Mouse (Mus musculus): ENCODE measurements at regions not wholly inside any gene's neighbourhood (a gene's known extent, or its start where the extent isn't known, plus 50 kb on each side); places are given as distances from the start of the nearest gene placed in this dataset.
"Not testable (repeated sequence)": the region's sequence is repeated elsewhere in the genome, so short reads cannot be mapped to it uniquely, and the experiment has no call there.

DNA sequence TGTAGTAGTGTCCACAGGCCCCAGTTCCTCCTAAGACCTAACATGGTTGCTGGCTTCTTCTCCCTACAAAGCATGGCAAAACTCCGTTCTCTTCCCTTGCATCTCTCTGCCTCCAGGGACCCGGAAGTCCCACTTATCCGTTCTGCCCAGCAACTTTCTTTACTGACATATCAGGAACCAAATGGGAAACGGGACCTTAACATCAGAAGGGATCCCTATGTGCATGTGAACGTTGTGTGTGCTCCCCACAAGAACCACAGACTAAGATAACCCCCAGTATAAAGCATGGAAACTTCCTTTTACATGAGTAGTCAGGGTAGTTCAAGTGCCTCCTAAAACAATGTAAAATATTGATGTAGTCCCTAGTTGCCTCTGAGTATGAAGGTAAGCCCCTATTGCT, 61.6 kb downstream of the Zxdb start:
- no peak for DNase-seq (ENCODE audit: low spot score)

DNA sequence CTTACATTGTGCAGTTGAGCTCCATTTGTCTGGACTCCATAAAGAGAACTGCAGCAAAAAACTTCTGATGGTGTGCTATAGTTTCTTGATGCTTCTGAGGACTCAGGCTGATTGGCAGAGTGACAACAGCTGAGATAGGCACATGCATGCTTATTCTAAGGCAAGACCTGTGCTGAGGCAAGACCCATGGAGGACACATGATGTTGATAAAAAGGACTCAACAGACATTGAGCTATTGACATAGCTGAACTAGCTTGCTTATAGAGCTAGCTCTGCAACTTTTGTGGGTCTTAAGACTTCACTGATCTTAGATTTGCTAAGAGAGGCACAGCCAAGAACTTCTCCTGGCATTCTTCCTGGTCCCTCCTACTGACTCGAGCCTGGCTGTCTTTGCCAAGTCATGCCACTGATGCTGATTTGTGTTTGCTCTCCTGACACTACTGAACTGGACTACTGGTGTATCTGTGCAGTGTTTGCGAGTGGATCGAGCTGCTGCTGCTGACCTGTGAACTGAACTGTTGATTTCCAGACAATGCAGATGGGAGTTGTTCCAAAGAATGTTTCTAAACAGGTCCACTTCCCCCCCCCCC, 64.1 kb downstream of the Zxdb start:
- DNase-seq (ENCODE audit: low spot score), result no peak

DNA sequence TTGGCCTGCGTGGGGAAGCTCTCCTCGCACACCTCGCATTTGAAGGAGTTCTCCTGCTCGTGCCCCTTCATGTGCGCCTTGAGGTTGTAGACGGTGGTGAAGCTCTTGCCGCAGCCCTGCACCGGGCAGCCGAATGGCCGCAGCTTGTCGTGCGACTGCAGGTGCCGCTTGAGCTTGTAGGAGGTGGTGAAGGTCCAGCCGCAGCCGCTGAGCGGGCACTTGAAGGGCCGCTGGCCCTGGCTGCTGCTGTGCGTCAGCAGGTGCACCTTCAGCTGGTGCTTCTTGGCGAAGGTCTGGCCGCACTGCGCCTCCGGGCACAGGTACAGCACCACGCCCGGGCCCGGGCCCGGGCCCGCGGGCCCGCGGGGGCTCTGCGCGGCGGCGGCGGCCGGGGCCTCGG, 72.5 kb downstream of the Zxdb start:
- not testable (repeated sequence) for DNase-seq (ENCODE audit: low spot score)

DNA sequence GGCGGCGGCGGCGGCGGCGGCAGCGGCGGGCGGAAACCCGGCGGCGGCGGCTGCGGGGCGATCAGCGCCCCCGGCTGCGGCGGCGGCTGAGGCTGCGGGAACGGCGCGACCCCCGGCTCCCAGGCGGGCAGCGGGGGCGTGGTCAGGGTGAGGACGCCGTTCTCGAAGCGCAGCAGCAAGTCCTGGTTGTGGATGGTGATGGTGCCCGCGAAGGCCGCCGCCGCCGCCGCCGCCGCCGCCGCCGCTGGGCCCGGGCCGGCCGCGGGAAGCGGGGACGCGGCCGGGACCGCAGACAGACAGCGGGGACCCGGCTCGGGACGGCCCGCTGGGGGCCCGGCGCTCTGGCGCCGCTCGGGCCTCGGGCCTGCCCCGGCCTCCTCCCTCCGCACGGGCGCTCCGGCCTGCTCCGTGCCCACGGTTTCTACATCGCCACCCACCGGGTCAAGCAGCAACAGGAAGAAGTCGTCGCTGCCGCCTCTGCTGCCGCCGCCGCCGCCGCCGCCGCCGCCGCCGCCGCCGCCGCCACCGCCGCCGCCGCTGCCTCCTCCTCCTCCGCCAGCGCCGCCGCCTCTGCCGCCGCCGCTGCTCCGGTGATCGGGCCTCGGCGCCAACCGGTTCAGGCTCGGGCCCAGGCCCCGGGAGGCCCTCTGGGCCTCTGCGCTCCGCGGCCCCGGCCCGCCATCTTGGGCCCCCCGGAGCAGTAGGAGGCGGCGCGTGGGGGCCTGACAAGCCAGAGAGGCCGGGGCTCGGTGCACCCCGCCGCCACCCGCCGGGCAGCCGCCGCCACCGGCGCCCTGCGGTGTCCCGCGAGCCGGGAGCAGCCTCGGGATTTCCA, 73.2 kb downstream of the Zxdb start:
- DNase-seq (ENCODE audit: low spot score), result not testable (repeated sequence)

DNA sequence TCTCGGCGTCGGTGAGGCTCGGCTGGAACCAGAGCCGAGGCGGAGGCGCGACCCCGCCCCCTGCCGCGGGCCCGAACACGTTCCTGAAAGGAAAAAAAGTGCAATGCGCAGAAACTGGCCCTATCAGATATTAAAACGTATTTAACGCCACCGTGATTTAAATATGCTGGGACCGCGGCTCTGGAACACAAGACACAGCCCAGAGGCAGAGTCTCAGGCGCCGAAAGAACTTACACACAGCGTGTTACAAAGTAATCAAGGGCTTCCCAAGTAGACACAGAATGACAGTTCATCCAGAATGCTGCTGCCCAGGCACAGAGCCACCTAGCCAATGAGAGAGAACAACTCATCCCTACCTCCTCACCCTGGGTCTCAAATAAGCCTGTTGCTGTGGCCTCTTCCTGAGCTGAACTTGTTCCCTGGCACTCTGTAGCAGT, 73.8 kb downstream of the Zxdb start:
- not testable (repeated sequence) for DNase-seq (ENCODE audit: low spot score)

DNA sequence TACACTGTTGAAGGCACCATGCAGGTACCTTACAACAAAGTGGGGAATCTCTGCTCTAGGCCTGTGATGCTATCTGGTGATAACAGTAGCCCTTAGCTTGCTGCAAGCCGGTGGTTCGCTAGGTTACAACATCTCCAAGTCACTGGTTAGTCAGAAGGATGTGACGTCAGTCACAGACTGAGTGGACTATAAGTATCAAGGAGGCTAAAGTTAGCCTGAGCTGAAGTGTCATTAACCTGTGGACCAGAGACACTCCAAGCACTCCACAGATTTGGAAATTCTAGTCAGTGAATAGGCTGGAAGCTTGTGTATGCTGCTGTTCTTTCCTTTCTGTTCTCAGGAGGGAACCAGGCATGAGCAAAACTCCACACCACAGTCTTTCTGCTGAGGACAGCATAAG, 88.4 kb downstream of the Zxdb start:
- DNase-seq (ENCODE audit: low spot score), result not testable (repeated sequence)

DNA sequence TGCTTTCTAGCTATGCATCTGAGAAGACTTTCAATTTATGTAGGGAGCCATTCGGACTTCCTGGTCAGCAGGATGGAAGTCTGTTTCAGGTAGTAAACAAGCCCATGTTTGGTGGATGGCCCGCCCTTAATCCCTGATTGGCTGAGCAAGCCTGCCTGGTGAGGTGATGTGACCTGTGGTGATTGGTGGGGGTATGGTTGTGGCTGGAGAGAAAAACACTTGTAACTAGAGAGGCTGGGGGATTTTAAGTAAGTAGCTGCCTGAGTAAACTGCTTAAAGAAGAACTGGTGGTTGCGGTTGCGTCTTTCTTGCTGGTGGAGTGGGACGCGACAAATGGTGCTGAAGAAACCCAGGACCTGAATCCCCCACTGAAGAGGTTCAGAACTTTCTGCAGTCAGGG, 103.2 kb downstream of the Zxdb start:
- not testable (repeated sequence) for DNase-seq (ENCODE audit: low spot score)

DNA sequence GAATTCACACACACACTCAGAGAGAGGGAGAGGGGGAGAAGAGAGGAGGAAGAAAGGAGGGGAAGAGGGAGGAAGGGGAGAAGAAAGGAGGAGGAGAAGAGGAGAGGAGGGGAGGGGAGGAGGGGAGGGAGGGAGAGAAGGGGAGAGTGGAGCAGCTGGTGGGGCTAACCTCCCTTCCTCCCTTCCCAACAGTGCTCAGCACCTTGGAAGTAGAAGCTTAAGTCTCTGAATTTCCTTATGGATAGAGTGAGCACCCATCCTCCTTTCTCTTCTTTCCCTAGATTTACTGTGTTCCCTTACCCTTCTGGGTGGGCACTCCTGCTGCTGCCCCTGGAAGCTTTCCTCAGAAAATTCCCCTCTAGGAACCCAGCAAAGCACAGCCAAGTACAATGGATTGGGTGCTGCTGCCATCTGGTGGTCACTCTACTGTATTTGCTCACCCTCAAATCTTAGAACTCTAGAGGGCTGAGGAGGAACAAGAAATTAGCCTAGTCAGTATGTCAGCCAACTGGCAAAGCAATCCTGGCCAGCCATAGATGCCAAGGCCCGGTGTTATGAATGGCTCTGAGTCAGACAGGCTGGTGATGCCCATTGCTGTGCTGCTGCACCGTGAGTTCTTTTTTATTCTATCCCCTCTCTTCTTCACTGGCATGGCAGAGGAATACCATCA, 119.9 kb downstream of the Zxdb start:
- DNase-seq (ENCODE audit: low spot score), result not testable (repeated sequence)

DNA sequence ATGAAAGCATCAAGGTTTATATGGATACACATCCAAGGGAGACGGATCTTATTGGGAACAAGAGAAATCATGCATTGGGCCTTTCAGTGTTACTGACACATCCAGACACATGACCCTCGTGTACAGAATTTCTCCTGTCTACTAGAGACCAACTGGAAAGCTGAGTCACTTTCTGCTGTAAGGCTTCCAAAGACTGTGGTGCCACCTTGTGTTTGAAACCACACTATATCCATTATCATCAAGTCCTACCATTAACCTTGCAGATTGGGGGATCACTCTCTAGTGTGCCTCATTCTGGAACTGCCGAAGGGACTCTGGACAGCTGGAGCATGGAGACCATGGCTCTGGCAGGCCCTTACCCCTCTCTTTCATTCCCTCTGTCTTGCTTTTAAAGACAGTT, 125.2 kb downstream of the Zxdb start:
- not testable (repeated sequence) for DNase-seq (ENCODE audit: low spot score)

DNA sequence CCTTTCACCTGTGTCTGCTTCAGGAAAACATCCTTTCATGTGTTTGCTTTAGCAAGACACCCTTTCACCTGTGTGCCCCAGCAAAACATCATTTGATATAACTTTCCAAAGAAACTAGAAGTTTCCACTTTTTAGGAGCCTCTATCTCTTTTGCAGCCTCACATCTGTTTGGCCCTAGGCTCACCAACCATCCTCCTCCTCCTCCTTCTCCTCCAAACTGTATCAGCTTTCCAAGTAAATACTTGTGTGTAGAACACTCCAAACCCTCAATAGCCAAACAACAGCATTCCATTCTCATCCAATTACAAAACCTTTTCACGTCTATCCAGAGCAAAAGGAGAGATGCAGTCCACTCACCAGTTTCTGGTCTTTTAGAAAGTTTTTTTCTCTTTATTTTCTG, 133.1 kb downstream of the Zxdb start:
- DNase-seq (ENCODE audit: low spot score), result no peak

DNA sequence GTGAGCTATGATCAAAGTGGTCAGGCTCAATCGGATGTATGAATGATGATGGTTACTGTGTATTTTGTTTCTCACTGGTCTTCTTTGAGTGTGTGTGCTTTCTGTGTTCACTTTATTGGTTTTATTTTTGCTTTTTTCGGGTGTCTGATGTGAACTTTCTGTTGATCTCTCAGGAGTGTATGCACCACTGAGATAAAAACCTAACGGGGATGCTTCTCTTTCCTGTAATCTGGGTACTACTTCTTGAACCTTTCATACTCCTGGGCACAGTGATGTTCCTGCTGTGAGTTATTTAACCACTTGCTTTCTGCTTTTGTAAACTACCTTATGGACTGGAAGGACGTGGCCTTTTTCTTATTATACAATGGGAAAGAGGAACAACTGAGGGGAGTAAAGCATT, 133.6 kb downstream of the Zxdb start:
- no peak for DNase-seq (ENCODE audit: low spot score)

DNA sequence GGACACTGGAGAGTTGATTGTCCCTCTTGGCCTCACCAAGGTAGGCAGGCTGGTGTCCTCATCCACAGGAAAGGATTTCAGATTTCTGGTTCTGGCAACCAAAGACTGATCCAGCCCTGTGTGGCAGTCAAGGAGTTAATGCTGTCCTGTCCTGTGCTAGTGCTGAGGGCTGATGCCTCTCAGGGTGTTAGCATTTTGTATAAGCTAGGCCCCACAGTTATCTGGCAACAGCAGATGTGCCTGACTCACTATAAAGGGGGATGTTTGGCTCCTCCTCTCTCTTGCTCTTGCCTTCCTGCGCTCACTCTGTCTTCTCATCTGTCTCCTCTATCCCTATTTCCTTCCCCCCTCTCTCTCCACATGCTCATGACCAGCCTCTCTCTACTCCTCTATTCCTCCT, 138.8 kb downstream of the Zxdb start:
- DNase-seq (ENCODE audit: low spot score), result no peak

DNA sequence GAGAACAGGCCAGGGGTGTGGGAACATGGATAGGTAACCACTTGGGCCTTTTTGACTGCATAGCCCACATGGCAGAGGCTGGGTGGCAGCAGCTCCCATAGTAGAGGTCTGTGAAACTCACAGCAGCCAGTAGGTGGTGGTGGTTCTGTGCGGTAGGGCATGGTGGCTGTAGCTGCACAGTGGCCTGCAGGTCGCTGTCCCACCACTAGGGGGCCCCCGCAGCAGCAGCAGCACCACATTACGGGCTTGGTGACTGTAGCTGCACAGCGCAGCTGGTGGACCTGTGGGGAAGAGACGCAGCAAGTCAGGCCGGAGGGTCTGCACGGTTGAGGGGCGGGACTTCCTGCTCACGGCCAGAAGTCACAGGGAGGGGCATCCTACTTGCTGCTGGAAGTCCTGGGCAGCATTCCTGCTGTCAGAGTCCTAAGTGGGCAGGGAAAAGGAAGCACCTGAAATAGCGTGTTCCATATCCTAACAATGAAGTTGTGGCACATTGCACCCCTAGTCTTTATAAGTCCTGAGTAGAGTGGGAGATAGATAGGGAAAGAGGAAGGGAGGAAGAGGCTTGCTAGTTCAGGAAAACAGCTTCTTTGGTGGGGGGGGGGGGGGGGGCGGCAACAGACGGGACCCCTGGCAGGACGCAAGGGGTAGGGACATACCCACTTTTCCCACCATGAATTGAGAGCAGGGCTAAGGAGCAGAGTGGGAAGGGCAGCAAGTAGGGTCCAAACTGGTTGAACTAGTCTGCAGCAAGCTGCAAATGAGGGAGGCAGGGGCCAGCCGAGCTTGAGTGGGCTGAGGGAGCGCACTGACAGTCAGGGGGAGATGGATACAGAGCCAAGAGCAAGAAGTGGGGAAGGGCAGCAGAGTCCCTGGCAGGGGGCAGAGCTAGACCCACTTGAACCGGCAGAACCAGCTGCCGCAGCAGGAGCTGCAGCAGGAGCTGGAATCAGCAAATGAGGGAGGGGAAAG, 141.4 kb downstream of the Zxdb start:
- peak; percentile 92 for DNase-seq (ENCODE audit: low spot score)

DNA sequence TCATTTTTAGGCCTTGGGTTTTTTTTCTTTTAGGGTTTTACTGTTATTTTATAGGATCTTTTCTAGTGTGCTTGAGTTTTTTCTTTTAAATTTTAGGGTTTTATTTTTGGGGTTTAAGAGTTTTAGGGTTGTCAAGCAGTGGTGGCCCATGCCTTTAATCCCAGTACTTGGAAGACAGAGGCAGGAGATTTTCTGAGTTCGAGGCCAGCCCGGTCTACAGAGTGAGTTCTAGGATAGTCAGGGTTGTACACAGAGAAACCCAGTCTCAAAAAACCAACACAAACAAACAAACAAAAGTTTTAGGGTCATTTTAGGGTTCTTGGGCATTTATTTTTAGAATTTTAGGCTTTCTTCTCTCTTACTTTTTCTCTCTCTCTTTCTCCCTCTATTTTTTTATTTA, 142.9 kb downstream of the Spin4 start:
- DNase-seq (ENCODE audit: low spot score), result not testable (repeated sequence)
